Mouse (Mus musculus): Measurements from ENCODE around the gene Zrsr1.

Gene Zrsr1

DNA sequence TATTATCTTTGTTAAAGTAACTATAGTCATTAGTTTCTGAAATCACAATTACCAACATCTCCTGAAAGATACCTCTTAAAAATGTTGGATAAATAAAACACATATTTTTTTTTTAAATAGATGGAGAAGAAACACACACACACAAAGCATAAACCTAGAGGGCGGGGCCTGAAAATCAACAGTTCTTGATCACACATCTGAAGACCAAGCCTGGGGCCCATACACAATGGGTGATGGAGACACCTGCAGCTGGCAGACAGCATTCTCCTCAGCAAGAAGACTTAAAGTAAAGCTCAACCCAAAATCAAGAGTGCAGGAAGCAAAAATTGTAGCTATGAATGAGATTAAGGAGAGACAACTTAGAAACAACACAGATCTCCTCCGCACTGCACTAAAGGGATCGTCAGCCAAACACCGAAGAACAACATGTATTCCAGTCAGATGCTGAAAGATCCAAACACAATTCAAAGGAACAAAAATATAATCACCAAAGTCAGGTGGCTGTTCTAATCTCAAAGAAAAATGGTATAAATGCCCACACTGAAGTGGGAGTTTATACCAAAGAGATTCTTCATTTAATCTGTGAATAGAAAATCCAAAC is 34.0 kb upstream of the Zrsr1 start:
- no peaks in the 10 kb centered on the region for H3K9me3 ChIP-seq (ENCODE audit: low read length)
- no peaks in the 10 kb centered on the region for H3K36me3 ChIP-seq (ENCODE audit: insufficient read depth, low read length)
- no peak overlapping the region for H3K4me3 ChIP-seq (replicated peaks; ENCODE audit: low read length)
- TF ChIP-seq CTCF (conservative IDR thresholded peaks at IDR 0.05; ENCODE audit: low read length) (no peak), POU5F1 (IDR thresholded peaks at IDR 0.05; ENCODE audit: borderline replicate concordance, low read length) (no peak), NANOG (IDR thresholded peaks at IDR 0.05; ENCODE audit: borderline replicate concordance, low read length) (no peak)
- H3K4me1 ChIP-seq (replicated peaks; ENCODE audit: low read depth, low read length), result peaks cover 44% of the 10 kb centered on the region
- H3K27me3 ChIP-seq (ENCODE audit: insufficient read depth, low read length), result no peaks in the 10 kb centered on the region

DNA sequence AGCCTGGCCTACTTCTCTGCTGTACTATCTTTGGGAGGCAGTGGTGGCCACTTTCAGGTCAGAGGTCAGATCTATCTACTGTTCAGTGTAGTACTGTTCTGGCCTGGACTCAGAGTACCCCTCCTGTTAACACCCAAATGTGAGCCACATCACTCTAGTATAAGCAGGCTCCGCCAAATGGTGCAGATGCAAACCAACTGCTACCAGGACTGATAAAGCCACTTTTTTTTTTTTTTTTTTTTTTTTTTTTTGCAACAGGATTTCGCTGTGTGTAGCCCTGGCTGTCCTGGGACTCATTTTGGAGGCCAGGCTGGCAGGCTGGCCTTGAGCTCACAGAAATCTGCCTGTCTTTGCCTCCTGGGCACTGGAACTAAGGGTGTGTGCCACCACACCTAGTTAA is 32.8 kb upstream of the Zrsr1 start:
- H3K4me1 ChIP-seq (replicated peaks; ENCODE audit: low read depth, low read length), result peaks cover 48% of the 10 kb centered on the region
- no peaks in the 10 kb centered on the region for H3K9me3 ChIP-seq (ENCODE audit: low read length)
- TF ChIP-seq NANOG (IDR thresholded peaks at IDR 0.05; ENCODE audit: borderline replicate concordance, low read length) (no peak), CTCF (conservative IDR thresholded peaks at IDR 0.05; ENCODE audit: low read length) (no peak), POU5F1 (IDR thresholded peaks at IDR 0.05; ENCODE audit: borderline replicate concordance, low read length) (no peak)
- H3K27me3 ChIP-seq (ENCODE audit: insufficient read depth, low read length), result no peaks in the 10 kb centered on the region
- no peaks in the 10 kb centered on the region for H3K36me3 ChIP-seq (ENCODE audit: insufficient read depth, low read length)
- H3K4me3 ChIP-seq (replicated peaks; ENCODE audit: low read length), result no peak overlapping the region

DNA sequence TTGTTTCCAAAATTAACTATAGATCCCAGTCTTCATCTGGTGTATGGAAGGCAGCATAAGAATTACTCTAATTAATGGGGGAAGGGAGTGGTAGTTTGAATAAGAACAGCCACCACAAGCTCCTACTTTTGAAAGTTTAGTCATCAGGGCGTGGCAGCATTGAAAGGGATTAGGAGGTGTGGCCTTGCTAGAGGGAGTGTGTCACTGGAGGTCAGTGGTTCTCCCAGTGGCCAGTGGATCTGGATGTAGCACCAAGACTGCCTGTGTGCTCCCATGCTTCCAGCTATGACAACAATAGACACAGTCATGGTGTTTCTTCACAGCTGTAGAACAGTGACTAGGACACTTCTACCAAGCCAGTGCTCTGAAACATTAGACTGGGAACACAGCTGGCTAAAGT is 22.7 kb upstream of the Zrsr1 start:
- TF ChIP-seq NANOG (IDR thresholded peaks at IDR 0.05; ENCODE audit: borderline replicate concordance, low read length) (no peak), CTCF (conservative IDR thresholded peaks at IDR 0.05; ENCODE audit: low read length) (no peak), POU5F1 (IDR thresholded peaks at IDR 0.05; ENCODE audit: borderline replicate concordance, low read length) (no peak)
- Histone ChIP-seq H3K4me3 (replicated peaks; ENCODE audit: low read length) (no peak overlapping the region; the same call in 1 of the 2 replicates), H3K4me1 (replicated peaks; ENCODE audit: low read depth, low read length) (peaks cover 64% of the 10 kb centered on the region)

DNA sequence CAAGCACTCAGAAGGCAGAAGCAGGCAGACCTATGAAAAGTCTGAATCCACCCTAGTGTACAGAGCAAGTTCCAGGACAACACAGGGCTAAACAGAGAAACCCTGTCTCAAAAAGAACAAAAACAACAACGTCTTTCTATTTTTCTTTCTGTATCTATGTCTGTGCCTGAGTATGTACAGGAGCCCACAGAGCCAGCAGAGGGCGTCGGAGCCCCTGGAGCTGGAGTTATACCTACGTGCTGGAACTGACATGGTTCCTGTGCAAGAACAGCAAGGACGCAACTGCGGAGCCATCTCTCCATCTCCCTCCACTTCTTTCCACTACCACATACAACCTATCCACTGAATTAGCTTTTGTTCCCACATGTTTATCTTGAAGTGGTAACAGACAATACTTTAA is 21.7 kb upstream of the Zrsr1 start:
- no peaks in the 10 kb centered on the region for H3K27me3 ChIP-seq (ENCODE audit: insufficient read depth, low read length)
- H3K36me3 ChIP-seq (ENCODE audit: insufficient read depth, low read length), result peaks cover 12% of the 10 kb centered on the region
- TF ChIP-seq POU5F1 (IDR thresholded peaks at IDR 0.05; ENCODE audit: borderline replicate concordance, low read length), result no peak
- peak; percentile 52 for TF ChIP-seq CTCF (conservative IDR thresholded peaks at IDR 0.05; ENCODE audit: low read length)
- peaks cover 56% of the 10 kb centered on the region for H3K4me1 ChIP-seq (replicated peaks; ENCODE audit: low read depth, low read length)
- no peaks in the 10 kb centered on the region for H3K9me3 ChIP-seq (ENCODE audit: low read length)
- no peak overlapping the region for H3K4me3 ChIP-seq (replicated peaks; ENCODE audit: low read length)

More for the DNA sequence above, 22.7 kb upstream of the Zrsr1 start:
- Histone ChIP-seq H3K27me3 (ENCODE audit: insufficient read depth, low read length) (no peaks in the 10 kb centered on the region), H3K36me3 (ENCODE audit: insufficient read depth, low read length) (peaks cover 9% of the 10 kb centered on the region; the same call in 1 of the 2 replicates), H3K9me3 (ENCODE audit: low read length) (no peaks in the 10 kb centered on the region)

DNA sequence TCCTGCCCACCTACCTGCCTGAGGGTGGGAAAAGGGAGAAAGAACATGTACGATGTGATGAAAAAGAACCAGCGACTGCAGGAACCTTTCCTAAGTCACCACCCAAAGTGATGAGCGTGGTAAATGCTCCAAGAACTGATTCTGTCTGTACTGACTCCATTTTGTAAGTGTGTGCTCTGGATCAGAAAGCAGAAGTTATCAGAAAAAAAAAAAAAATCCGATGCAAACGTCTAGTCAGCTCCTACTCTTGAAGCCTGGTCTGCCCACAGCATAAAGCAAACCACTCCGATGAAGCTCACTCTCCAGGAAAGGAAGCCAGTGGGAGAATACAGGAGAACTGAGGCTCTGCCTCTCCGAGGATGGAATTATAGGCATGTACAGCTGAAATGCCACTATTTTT is 19.1 kb upstream of the Zrsr1 start:
- no peaks in the 10 kb centered on the region for H3K9me3 ChIP-seq (ENCODE audit: low read length)
- no peaks in the 10 kb centered on the region for H3K27me3 ChIP-seq (ENCODE audit: insufficient read depth, low read length)
- H3K36me3 ChIP-seq (ENCODE audit: insufficient read depth, low read length), result peaks cover 22% of the 10 kb centered on the region
- H3K4me3 ChIP-seq (replicated peaks; ENCODE audit: low read length), result no peak overlapping the region
- peaks cover 41% of the 10 kb centered on the region for H3K4me1 ChIP-seq (replicated peaks; ENCODE audit: low read depth, low read length)
- TF ChIP-seq CTCF (conservative IDR thresholded peaks at IDR 0.05; ENCODE audit: low read length), result no peak
- no peak for TF ChIP-seq NANOG (IDR thresholded peaks at IDR 0.05; ENCODE audit: borderline replicate concordance, low read length)
- no peak for TF ChIP-seq POU5F1 (IDR thresholded peaks at IDR 0.05; ENCODE audit: borderline replicate concordance, low read length)

DNA sequence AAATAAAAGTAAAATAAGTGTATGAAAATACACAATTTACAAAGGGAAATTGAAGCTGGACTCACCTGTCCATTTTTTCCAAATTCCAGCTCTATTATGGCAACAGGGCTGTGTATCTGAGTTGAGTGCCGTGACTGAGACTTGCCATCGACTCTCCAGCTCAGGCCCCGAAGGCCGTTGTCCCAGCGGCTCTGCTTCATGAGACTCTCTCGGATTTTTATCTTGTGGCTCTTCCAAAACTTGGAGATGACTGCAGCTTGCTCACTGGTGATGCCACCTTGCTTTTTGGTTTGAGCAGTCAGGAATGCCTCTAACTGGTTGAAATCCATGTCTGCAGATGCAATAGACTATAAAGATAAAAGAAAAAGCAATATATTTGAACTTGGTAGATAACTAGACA is 15.5 kb upstream of the Zrsr1 start:
- Histone ChIP-seq H3K4me1 (replicated peaks; ENCODE audit: low read depth, low read length) (peaks cover 21% of the 10 kb centered on the region), H3K36me3 (ENCODE audit: insufficient read depth, low read length) (peaks cover 22% of the 10 kb centered on the region), H3K27me3 (ENCODE audit: insufficient read depth, low read length) (no peaks in the 10 kb centered on the region), H3K4me3 (replicated peaks; ENCODE audit: low read length) (no peak overlapping the region), H3K9me3 (ENCODE audit: low read length) (no peaks in the 10 kb centered on the region)
- no peak for TF ChIP-seq POU5F1 (IDR thresholded peaks at IDR 0.05; ENCODE audit: borderline replicate concordance, low read length)
- TF ChIP-seq NANOG (IDR thresholded peaks at IDR 0.05; ENCODE audit: borderline replicate concordance, low read length), result no peak
- TF ChIP-seq CTCF (conservative IDR thresholded peaks at IDR 0.05; ENCODE audit: low read length), result no peak

DNA sequence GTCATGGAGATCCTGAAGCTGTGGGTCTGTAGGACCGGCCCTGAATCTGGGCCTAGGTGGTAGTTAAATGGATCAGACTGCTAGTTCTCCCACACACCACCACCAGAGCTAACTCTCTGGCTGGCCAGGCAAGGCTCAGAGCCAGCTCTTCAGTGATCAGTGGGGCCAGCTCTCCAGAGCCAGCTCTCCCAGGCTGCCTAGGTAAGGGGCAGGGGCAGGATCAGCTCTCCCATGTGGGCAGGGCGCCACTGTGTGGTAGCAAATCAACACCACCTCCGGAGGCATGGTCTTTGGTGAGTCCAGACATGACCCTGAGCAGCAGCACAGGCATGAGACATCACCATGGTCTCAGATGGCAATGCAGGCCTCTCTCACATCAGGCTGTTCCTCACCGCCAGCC is 15.0 kb upstream of the Zrsr1 start:
- H3K27me3 ChIP-seq (ENCODE audit: insufficient read depth, low read length), result no peaks in the 10 kb centered on the region
- TF ChIP-seq CTCF (conservative IDR thresholded peaks at IDR 0.05; ENCODE audit: low read length), result peak; percentile 41
- no peak for TF ChIP-seq POU5F1 (IDR thresholded peaks at IDR 0.05; ENCODE audit: borderline replicate concordance, low read length)
- H3K4me1 ChIP-seq (replicated peaks; ENCODE audit: low read depth, low read length), result peaks cover 23% of the 10 kb centered on the region
- H3K9me3 ChIP-seq (ENCODE audit: low read length), result no peaks in the 10 kb centered on the region
- peaks cover 21% of the 10 kb centered on the region for H3K36me3 ChIP-seq (ENCODE audit: insufficient read depth, low read length)
- H3K4me3 ChIP-seq (replicated peaks; ENCODE audit: low read length), result peak overlapping the region; percentile 54

DNA sequence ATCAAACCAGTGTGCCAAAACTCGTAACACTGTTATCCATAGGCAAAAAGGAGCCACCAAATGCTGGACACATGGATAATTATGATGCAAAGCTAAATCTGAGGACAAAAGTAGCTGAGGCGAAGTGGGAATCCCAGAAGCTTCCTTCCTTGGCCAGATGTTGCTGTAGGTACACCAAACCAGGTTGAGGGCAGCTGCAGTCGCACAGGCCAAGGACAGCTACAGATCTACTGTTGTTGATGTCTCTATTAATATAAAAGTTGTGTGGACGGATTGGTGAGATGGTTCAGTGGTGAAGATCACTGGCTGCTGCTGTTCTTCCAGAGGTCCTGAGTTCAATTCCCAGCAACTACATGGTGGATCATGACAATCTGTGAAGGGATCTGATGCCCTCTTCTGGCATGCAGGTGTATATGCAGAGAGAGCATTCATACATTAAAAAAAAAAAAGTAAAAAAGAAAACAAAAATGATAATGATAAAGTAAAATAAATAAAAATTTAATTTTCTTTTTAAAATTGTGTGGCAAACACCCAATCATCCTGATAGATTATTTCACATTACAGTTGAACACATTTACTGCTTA is 13.9 kb upstream of the Zrsr1 start:
- Histone ChIP-seq H3K36me3 (ENCODE audit: insufficient read depth, low read length) (peaks cover 16% of the 10 kb centered on the region), H3K9me3 (ENCODE audit: low read length) (no peaks in the 10 kb centered on the region), H3K4me3 (replicated peaks; ENCODE audit: low read length) (no peak overlapping the region), H3K27me3 (ENCODE audit: insufficient read depth, low read length) (no peaks in the 10 kb centered on the region), H3K4me1 (replicated peaks; ENCODE audit: low read depth, low read length) (peaks cover 23% of the 10 kb centered on the region)
- TF ChIP-seq POU5F1 (IDR thresholded peaks at IDR 0.05; ENCODE audit: borderline replicate concordance, low read length) (no peak), CTCF (conservative IDR thresholded peaks at IDR 0.05; ENCODE audit: low read length) (peak; percentile 51), NANOG (IDR thresholded peaks at IDR 0.05; ENCODE audit: borderline replicate concordance, low read length) (no peak)

DNA sequence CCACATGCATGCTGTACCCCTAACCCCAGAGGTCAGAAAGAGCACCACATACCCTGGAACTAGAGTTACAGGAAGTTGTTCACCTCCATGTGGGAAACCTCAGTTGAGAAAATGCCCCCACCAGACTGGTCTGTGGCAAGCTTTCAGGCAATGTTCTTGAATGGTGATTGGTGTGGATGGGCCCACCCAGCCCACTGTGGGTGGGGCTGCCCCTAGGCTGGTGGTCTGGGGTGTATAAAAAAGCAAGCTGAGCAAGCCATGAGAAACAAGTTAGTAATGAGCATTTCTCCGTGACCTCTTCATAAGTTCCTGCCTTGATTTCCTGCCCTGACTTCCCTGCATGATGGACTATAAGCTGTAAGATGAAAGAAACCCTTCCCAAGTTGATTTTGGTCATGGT is 9.7 kb upstream of the Zrsr1 start:
- no peaks in the 10 kb centered on the region for H3K27me3 ChIP-seq (ENCODE audit: insufficient read depth, low read length)
- H3K4me1 ChIP-seq (replicated peaks; ENCODE audit: low read depth, low read length), result peaks cover 18% of the 10 kb centered on the region
- H3K36me3 ChIP-seq (ENCODE audit: insufficient read depth, low read length), result peaks cover 7% of the 10 kb centered on the region; the same call in 1 of the 2 replicates
- H3K4me3 ChIP-seq (replicated peaks; ENCODE audit: low read length), result no peak overlapping the region
- TF ChIP-seq POU5F1 (IDR thresholded peaks at IDR 0.05; ENCODE audit: borderline replicate concordance, low read length), result no peak
- no peak for TF ChIP-seq CTCF (conservative IDR thresholded peaks at IDR 0.05; ENCODE audit: low read length)
- no peak for TF ChIP-seq NANOG (IDR thresholded peaks at IDR 0.05; ENCODE audit: borderline replicate concordance, low read length)
- H3K9me3 ChIP-seq (ENCODE audit: low read length), result peaks cover 7% of the 10 kb centered on the region
